Mouse (Mus musculus): ENCODE measurements around the gene Neurod6. TPM values are rescaled to one million over a fixed set of nuclear protein-coding genes. Genes with fewer than 3 reads are reported as not detected.
A peak's percentile ranks its signal among the peaks of the same experiment; 100 is the strongest.

The Neurod6 gene
- total RNA-seq, 4 experiments from 2014 or later: 142 to 179 (median 164) TPM

- DNase-seq (ENCODE audit: low spot score in 2 of 2): peak; percentile 15 to 21
Measured at GRCm38 (mm10) chr6:55646824-55647560, 34.1 kb downstream of the Neurod6 start.

GRCm38 (mm10) chr6:55646111-55646823, 34.8 kb downstream of the Neurod6 start:
- no peak for DNase-seq (ENCODE audit: low spot score in 2 of 2)

- DNase-seq (ENCODE audit: low spot score in 2 of 2): no peak
Measured at GRCm38 (mm10) chr6:55634662-55635061, 46.4 kb downstream of the Neurod6 start.

Other genes starting within 250 kb of the Neurod6 start
- 100 to 1,000 TPM; 130 to 163 (median 141) TPM for gene Adcyap1r1, start 229.3 kb downstream of the Neurod6 start, total RNA-seq (2022)
- 1 to 10 TPM; 1.1 to 2.0 (median 1.3) TPM for gene Itprid1, start 155.6 kb upstream of the Neurod6 start, total RNA-seq (2022)

All from layer of hippocampus, adult 8-10 months (tissue).